In the genomic region with DNA sequence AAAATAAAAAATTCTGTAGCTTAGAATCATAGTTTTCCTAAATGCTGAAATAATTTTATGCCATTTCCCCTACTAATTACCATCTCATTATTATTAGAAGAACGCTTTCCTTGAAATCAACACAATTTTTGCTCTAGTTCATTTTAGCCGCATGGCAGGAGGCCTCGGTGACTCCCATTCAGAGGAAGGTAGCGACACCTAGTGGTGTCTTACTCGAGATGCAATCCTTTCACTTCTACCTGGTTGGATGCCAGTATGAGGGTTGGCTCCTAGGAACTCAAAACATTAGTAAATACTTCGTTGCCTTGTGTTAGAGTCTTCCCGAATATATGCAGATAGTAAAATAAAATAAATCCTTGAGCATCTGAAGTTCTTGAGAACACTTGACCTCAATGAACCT, we compare ENCODE assay signal across 8 mouse cellular contexts.
DNase-seq lines count a peak whose midpoint lies in the region; ATAC-seq lines count a peak whose summit lies in the region.

No protein-coding gene starts in this region.

- no peaks in the 10 kb centered on the region for H3K36me3 ChIP-seq in limb, embryonic 11.5 days (ENCODE audit: control insufficient read depth, insufficient read depth, low read length)

- H3K9ac ChIP-seq in limb, embryonic 11.5 days (ENCODE audit: low read length), result no peak overlapping the region

- peak; percentile 54 for DNase-seq in adrenal gland, adult 2 months
- DNase-seq in embryo, embryonic 10 days (ENCODE audit: low spot score), result peak; percentile 90
- peak; percentile 79 for DNase-seq in kidney, adult 9 months
- DNase-seq in limb, embryonic 11.5 days (ENCODE audit: low spot score), result peak; percentile 74
- DNase-seq in testis, postnatal 10 days (ENCODE audit: low spot score), result peak; percentile 68

- no peak overlapping the region for H3K4me2 ChIP-seq in limb, embryonic 11.5 days (ENCODE audit: low read depth, severe bottlenecking)

- 14% methylated on average over 7 of the region's 7 CpGs for WGBS in limb, embryonic 11.5 days

- peak; percentile 83 for ATAC-seq in CD4-positive, CD25-positive, alpha-beta regulatory T cell, adult 4 months
- ATAC-seq in granulocyte monocyte progenitor cell, adult 5-6 weeks (replicated peaks; ENCODE audit: poor library complexity, severe bottlenecking), result peak; percentile 94
- 0 out of 2 replicates have a peak, but pooled peaks have one; percentile 40 for ATAC-seq in limb, embryonic 11.5 days (ENCODE audit: insufficient number of reproducible peaks, low FRiP score, low TSS enrichment, low read depth)
- ATAC-seq in monocyte, adult 5-6 weeks (replicated peaks; ENCODE audit: insufficient number of reproducible peaks, low FRiP score, low TSS enrichment, poor library complexity, severe bottlenecking), result peak; percentile 71

- H3K27me3 ChIP-seq in limb, embryonic 11.5 days (ENCODE audit: control insufficient read depth, insufficient read depth, low read length), result no peaks in the 10 kb centered on the region

- no peaks in the 10 kb centered on the region for H3K9me3 ChIP-seq in limb, embryonic 11.5 days (ENCODE audit: control insufficient read depth, low read length)

- no peak overlapping the region for H3K27ac ChIP-seq in limb, embryonic 11.5 days (replicated peaks; ENCODE audit: low read depth, low read length)

- H3K4me3 ChIP-seq in limb, embryonic 11.5 days (ENCODE audit: low read depth, low read length), result no peak overlapping the region

- H3K4me1 ChIP-seq in limb, embryonic 11.5 days (ENCODE audit: control insufficient read depth, insufficient read depth, low read length), result no peaks in the 10 kb centered on the region

Comparison
In these comparisons a context has a peak if more than half of its experiments do, and no peak if none do; other contexts are left out.
1. ATAC-seq: peak in every context shown above with its lines; median percentile 94 in granulocyte monocyte progenitor cell, adult 5-6 weeks; 83 in CD4-positive, CD25-positive, alpha-beta regulatory T cell, adult 4 months; 71 in monocyte, adult 5-6 weeks; 40 in limb, embryonic 11.5 days.